Mouse (Mus musculus) gastrocnemius, postnatal 14 days (tissue): ENCODE measurements at regions not wholly inside any gene's neighbourhood (a gene's known extent, or its start where the extent isn't known, plus 50 kb on each side); places are given as distances from the start of the nearest gene placed in this dataset.
A peak's percentile ranks its signal among the peaks of the same experiment; 100 is the strongest.

Experiments
- DNase-seq: peaks from one replicate; pipeline ENCODE4 v3.0.0; 2021; ENCODE audit warnings: mixed read lengths
- intact Hi-C: fragments of 180-260 bp; cut with DNase I; formaldehyde crosslinking; loops from one replicate; pipeline ENCODE4 v1.15.1; 2025; ENCODE audit warnings: low total_unique reads

DNA sequence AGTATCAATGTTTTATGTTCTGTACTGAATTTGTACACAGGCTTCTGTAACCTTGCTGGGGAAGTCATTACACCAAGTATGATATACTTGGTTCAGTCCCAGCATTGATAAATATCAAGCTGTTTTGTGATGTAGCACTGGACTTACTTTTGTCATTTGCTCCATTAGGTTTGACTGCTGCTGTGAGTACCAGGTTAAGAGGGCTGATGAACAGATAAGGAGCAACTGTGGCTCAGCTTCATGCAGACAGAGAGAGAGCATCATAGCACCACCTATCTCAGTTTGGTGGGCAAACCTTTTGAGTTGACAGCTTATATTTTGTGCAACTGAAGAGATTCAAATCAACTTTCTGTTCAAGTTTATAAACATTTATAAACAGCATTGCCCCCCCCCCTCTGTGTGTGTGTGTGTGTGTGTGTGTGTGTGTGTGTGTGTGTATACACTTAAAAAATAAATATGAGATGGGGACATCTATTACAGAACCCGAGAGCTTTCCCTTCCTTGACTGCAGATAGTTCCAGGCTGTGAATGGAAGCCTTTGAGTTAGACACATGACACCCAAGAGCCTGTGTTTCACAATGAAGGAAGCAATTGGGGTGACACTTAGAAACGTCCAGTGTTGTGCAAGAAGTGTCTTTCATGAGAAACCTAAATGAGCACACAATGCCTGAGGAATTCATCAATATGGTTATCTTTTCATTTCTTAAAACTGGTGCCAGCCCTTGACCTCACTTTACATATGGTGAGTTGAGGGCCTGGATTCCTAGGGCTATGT is 305.8 kb upstream of the Trib2 start:
- intact Hi-C loops: no loop called here
- DNase-seq: no peak

DNA sequence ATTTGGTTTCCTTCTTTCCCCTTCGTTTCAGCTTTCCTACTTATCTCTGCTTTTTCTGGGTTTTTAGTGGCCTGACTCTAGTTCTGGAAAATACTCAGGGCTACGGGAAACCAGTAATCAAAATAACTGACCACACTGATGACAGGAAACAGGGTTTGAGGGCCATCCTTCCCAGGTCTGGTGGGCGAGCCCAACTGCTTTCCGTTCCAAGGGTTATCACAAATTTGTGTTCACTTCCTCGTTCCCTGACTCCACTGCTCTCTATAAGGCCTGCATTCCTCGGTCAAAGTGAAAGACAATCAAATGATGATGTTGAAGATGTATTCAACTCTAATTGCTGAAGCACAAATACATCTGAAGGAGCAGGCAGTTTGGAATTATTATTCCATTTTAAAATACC is 305.1 kb upstream of the Trib2 start:
- intact Hi-C loops: no loop called here
- no peak for DNase-seq

DNA sequence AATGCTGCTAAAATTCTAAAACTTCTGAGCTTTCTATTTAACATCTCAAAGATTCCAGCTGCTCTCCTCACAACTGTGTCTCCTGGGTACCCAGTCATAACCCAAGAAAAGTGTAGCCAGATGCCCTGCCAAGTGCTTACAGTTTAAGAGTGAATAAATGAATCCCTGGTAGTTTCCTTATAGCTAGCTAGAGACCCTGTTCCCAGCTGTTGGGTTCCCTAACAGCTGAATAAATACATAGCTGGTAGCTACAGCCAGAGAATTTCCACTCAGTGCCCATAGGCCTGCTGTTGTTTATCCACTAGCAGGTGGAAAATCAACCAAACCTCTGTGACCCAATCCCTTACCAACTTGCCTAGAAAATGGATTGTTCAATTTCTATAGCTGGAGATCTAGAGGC is 302.0 kb upstream of the Trib2 start:
- DNase-seq: no peak
- intact Hi-C loops: no loop called here

DNA sequence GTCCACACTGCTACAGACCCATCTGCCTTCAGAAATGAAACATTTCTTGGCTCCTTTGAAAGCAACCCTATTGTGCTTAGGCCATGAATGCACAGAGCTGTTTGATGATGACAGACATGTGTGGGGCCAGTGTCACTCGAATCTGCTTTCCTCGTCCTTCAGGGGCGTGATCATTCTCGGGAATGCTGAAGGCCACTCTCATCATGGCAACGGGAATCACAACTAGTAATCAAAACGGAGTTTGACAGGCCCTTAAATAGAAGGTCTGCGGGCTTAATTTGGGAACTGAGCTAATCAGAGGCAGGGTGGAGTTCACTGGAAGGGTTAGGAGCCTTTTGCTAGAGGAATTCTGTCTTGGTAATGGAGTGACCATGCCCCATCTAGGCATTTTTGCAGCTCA is 290.2 kb upstream of the Trib2 start:
- no peak for DNase-seq
- intact Hi-C loops: no loop called here

DNA sequence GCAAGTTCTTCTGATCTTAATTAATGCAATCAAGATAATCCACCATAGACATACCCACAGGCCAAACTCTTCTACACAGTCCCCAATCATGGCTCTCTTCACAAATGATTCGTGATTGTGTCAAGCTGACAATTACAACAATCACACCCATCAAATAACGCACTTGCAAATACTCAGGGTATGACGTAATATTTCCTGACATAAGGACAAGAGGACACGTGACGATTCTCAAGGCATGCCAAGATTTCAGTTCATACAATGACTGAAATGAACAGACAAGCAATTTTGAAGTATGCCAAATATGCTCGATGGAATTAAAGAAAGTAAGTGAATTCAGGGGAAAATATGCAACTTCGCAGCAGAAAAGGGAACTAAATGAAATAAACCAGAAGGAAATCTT is 282.1 kb upstream of the Trib2 start:
- intact Hi-C loops: no loop called here

DNA sequence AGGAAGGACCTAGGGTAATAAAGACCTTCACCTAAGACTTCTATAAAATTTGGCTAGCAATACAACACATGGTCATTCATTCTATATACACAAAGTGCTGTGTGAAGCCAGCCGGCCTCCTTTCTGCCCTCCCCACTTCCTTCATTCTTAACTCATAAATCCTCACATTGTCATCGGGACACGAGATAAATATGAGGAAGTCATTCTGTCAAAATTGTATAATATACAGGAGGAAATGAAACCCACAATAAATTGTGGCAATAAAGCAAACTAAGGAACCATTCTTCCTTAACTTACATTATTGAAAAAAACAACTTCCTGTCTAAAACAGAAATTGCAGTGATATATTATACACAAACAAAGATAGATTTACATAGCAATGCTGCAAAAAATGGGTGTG is 275.9 kb upstream of the Trib2 start:
- intact Hi-C loops: no loop called here
- no peak for DNase-seq

More for the DNA sequence above, 282.1 kb upstream of the Trib2 start:
- no peak for DNase-seq

DNA sequence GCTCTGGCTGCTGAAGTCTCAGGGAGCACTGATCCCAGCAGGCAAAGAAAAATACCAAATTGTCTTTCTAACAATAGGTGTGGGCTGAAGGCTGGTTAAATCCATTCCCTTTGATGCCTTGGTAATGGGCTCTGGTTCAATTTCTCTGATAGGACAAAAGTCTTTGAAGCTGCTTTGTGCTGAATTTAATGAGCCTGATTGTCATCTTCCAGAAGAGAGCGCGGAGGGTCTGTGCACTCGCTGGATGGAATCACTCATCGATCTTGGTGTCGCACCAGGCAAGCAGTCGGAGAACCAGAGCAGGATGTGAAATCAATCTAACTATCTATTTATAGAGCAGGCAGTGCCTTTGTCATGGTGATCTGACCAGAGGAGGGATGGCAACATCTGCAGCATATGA is 274.6 kb upstream of the Trib2 start:
- no peak for DNase-seq
- intact Hi-C loops: no loop called here

DNA sequence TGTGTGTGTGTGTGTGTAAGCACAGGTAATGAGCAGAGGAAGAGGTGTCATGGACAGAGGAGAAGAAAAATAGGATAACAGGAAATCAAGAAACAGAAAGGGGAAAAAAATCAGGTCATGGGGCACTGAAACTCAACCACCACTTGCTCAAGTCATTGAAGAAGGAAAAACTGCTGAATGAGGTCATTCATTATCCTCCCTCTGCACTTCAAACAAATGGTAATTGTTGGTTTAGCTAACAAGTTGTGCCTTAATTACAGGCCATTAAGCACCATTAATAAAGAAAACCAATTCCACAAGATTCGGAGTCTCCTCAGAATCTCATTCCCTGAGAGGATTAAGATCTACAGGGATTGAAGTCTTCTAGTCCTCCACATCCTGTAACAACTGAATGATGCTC is 266.5 kb upstream of the Trib2 start:
- intact Hi-C loops: no loop called here
- no peak for DNase-seq

DNA sequence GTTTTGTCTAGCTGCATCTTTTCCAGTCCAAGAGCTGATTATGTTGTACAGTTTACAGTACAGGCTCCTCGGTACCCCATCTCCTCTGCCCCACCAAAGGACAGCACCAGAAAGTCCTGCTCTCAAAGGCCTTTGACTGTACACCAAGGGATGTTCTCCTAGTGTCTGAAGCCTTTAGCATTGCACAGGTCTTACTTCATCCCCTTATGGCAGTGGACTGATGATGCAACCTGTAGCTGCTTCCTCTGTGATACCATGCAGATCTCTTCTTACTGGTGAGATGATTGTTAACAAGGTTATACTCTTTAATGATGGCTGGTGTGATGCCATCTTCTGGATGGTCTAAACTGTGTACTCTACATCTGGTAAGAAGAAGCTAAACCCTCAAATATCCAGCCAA is 260.5 kb upstream of the Trib2 start:
- intact Hi-C loops: no loop called here
- no peak for DNase-seq

DNA sequence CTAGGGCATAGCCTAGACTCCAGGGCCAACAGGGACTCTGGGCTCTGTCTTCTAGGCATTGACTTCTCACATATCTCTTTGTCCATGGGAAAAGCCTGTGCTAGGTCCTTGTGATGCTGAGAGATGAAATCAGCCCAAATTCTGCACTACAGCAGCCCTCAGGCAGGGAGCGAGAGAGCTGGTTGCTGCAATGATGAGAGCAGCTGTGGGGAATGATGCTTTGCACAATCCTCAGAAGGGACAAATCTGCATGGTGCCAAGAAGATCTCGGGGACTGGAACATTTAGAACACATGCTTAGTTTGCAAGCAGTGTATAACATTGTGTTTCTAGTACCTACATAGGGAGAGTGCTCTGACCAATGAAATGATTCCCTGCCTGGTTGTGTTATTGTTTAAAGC is 259.2 kb upstream of the Trib2 start:
- intact Hi-C loops: no loop called here
- peak; percentile 12 for DNase-seq

DNA sequence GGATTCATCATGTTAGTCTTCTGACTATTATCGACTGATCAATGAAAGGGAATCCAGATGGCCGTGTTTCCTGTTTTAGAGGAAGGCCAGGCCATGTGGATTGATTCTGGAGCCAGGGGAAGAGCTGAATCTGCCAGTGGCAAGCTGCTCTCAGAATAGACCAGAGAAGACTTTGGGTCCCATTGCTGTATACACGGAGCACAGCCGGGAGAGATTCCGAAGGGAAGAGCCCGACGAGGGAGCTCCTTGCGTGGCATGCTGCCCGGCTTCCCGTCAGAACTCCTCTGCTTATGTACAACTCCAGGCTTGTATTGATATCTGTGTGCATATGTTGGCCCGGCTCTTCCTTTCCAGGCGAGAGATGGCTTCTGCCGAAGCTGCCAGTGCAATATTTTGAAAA is 252.2 kb upstream of the Trib2 start:
- DNase-seq: no peak
- intact Hi-C loops: no loop called here

DNA sequence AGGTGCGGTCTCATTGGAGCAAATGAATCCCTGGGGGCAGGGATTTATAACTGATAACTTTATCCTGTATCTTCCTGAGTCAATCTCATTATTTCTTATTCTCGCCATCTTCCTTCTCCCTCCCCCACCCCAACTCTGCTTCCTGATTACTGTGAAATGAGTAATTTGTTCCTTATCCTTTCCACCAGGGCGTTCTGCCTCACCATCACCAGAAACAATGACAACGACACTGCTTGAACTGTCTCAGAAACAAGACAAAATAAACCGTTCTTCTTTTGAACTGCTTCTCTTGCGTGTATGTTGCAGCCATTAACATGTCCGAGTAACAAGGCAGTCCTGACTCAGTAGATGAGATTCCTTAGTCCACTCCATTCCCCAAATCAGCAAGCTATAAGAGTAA is 246.0 kb upstream of the Trib2 start:
- intact Hi-C loops: no loop called here
- no peak for DNase-seq

DNA sequence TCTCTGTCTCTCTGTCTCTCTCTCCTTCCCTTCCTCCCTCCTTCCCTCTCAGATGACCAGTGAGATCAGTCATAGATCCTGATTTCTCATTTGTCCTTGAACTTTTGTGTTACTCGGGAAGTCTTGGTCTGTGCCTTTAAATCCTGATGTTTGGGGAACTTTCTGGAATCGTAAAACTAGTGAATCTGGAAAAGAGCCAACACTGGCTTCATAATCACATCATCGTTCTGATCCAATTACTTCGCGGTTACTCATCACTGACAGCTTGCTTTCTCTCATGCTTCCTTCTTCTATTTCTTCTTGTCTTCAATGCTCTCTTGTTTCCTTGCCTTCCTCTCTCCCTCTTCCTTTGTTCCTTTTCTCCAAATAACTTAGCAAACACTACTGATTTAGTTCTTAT is 243.7 kb upstream of the Trib2 start:
- no peak for DNase-seq
- intact Hi-C loops: no loop called here

DNA sequence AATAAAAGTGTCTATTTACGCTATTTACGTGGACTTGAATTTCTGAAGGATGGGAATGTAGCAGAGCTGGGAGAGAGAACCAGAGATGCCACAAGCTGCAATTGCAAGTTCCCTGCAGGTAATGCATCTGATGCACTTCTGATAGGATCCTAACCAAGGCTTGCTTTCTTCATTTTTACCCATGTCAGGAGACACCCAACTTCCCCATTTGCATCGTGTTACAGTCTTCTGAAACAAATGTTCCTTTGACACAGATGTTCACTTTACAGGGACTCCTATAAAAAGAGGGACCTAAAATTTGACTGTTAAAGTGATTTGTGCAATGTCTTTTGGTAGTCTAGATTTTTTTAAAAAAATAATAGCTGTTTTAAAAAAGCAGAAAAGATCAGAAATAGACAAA is 241.5 kb upstream of the Trib2 start:
- intact Hi-C loops: no loop called here
- DNase-seq: no peak

DNA sequence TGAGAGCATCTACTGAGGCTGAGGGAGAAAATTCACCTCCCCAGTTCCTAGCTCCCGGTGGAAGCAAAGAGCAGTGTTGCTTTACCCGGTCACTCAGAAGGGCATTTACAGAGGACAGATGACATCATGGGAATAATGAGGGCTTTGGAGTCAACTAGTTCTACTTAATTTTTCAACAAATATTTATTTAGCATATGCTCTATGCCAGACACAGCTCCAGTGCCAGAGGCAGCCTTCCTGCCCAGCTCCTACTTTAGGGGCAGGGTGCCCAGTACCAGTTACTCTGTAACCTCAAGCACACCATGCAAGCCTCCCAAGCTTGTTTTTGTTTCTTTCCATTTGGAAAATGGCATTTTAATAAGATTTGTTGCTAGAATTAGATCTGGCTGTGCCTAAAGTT is 240.1 kb upstream of the Trib2 start:
- DNase-seq: no peak
- intact Hi-C loops: no loop called here

DNA sequence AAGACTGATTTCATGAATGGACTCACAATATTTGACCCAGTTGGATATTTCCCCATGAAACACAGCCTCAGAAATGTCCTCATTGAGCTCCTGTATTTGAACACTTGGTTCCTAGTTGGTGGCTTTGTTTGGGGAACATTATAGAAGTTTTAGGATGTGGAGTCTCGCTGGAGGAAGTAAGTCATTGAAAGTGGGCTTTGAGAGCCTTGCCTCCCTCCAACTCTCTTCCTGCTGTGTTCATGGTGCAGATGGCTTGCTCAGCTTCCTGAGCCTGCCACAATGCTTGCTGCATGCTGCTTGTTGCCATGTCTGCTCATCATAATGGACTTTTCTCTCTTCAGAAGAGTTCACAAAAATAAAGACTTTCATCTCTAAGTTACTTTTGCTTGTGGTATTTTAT is 239.5 kb upstream of the Trib2 start:
- DNase-seq: no peak
- intact Hi-C loops: no loop called here

DNA sequence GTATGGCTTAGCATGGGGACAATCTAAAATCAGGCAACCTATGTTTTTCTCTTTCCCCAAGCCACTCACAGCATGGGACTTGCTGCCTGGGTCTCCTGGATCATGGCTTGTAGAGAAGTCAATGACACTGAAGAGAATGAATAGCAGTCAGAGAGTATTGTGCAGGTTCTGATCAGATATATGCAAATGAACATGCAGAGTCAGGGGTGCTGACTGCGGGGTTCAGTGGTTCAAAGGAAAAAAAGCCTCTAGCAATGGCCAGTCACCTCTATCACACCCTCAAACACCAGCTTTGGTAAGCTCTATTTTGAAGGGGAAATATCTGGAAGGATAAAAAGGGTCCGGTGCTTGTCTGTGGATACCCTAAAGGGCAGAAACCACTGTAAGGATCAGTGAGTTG is 237.9 kb upstream of the Trib2 start:
- intact Hi-C loops: no loop called here
- no peak for DNase-seq

DNA sequence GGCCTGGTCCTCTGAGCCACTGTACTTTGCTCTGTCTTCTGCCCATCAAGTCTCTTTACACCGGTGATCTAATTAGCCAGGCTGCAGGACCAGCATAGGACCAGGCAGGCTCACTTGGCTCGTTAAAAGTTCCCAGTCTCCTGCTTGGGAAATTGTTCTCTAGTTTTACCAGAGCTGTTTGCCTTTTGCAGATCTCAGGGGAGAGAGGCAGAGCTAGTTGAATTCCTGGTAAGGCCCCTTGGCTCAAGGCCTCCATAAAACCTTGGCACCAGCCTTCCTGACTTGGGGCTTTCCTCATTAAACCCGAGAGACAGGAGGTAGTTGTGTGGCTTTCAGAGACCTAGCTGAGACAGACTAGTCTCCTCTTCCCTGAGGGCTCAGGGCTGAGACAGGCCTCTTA is 237.0 kb upstream of the Trib2 start:
- intact Hi-C loops: no loop called here
- DNase-seq: no peak

DNA sequence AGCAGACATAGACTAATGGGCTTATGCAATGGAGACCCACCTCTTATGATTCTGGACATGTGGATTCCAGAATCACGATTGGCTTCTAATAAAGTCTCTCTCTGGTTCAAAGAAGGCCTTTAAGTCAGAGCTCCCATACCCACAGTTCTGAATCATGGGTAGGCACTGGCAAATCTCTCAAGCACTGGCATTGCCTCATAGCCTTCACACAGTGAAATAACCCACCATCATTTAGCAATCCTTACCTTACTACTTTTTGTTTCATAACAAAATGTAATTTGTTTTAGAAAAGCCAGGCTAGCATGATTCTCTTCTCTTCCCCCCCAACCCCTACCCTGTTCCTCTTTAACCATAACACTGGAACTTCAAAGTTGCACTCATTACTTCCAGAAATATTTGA is 236.3 kb upstream of the Trib2 start:
- intact Hi-C loops: no loop called here
- DNase-seq: no peak

DNA sequence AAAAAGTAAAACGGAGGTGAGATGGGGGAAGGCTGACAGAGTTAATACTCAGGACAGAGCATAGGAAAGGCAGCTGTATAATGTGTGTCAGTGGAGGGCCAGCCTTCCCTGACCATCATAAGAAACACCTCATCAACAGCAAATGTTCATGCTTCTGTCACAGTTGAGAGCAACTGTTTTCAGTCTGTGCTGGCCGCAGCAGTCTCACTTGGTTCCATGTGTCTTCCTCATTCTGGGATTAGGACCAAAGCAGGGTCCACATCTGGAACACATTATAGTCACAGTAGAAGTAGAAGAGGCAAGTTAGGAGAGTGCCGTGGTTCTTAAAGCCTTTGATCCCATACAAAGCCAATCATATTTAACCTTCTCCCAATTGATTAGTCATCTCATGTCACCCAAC is 235.6 kb upstream of the Trib2 start:
- intact Hi-C loops: no loop called here
- peak; percentile 23 for DNase-seq

DNA sequence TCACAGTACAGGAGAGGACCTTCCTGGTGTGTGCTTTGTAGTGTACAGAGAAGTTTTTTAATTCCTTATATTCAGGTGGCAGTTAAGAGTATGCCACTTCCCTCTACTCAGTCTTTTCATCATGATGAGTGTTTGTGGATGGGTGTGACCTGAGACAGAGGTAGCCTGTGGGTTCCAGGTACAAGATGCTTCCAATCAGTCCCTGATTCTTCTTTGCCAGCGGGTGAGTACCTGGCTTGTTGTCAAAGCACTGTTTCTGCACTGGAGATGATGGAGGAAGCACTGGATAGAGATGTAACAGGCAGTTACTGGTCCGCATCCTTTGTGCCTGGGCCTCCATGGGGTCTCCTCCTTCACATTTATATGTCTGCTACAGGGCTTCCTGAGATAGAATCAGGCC is 234.7 kb upstream of the Trib2 start:
- no peak for DNase-seq
- intact Hi-C loops: no loop called here

DNA sequence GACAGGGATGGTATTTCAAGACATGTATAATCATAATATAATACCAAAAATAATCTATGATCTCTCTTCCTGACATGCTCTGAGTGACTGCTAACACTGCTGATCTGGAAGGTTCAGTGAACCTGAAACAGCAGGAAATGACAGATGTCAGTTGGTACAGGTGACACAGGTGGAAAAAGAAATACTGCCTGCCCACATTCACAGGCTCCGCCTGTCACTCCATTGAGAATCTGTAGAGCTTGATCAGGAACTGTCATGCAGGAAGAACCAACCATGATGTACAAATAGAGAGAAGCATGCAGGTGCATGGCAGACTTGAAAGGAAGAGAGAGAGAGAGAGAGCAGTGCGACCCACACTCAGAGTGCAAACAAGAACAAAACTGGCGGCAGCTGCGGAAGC is 232.8 kb upstream of the Trib2 start:
- intact Hi-C loops: no loop called here
- DNase-seq: no peak
